Mouse (Mus musculus): ENCODE measurements around the gene Zfp949. TPM values are rescaled to one million over a fixed set of nuclear protein-coding genes. Genes with fewer than 3 reads are reported as not detected.

Gene Zfp949
- total and polyA plus RNA-seq, 3 experiments, result 5.2 to 9.3 (median 7.5) TPM

DNA sequence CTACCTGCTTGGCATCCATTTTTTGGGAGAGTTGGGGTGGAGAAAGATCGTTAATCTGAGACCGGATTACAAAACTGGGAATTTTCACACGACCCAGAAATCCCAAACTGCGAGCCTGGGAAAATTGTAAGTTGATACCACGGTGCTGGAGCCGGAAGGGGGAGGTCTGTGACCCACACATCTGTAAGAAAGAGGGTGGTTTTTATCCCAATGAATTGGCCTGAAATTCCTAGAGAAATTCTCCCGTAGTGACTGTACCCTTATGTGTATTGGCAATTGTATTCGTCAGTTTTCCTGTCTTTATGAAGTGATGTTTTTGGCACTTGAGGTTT lies 760 bp downstream of the Zfp949 start:
- no peak overlapping the region for H3K27ac ChIP-seq (ENCODE audit: insufficient read depth, low read depth)
- H3K27me3 ChIP-seq (replicated peaks), result no peaks in the 10 kb centered on the region
- peak overlapping the region; percentile 79 for H3K9ac ChIP-seq (ENCODE audit: insufficient read depth, low read depth)
- H3K9me3 ChIP-seq (replicated peaks; ENCODE audit: low read length), result no peaks in the 10 kb centered on the region
- no peak for DNase-seq (ENCODE audit: extremely low read depth)
- dilution Hi-C loops (cut with MboI; ENCODE audit: extremely low pct_ligation_motif_present, extremely low pct_unique_long_range_greater_than_20kb, low sequenced_read_pairs) (no loop called here), in situ Hi-C loops (cut with MboI; ENCODE audit: low pct_ligation_motif_present, low pct_unique_long_range_greater_than_20kb, low sequenced_read_pairs) (loop anchor here (10.0 kb wide), 1 partner anchor 304 kb away; no protein-coding TSS in a partner anchor)
- peaks cover 10 to 18% of the 10 kb centered on the region in 2 experiments for H3K4me1 ChIP-seq (ENCODE audit: control insufficient read depth in 1 of 2, insufficient read depth in 2 of 2)
- TF ChIP-seq ZKSCAN1 (IDR thresholded peaks at IDR 0.05; ENCODE audit: borderline replicate concordance, low read depth, low read length), result no peak
- TF ChIP-seq MXI1 (IDR thresholded peaks at IDR 0.05; ENCODE audit: low read depth, low read length), result no peak
- TF ChIP-seq JUND (conservative IDR thresholded peaks at IDR 0.05; ENCODE audit: low read depth, low read length), result no peak
- TF ChIP-seq CTCF (conservative IDR thresholded peaks at IDR 0.05 in 1 of 2, IDR thresholded peaks at IDR 0.05 in 1 of 2; ENCODE audit: low read depth in 2 of 2, low read length in 2 of 2), result no peak
- no peak for TF ChIP-seq MEF2A (IDR thresholded peaks at IDR 0.05; ENCODE audit: borderline replicate concordance, low read depth, low read length)
- TF ChIP-seq NELFE (IDR thresholded peaks at IDR 0.05; ENCODE audit: low read depth, low read length), result no peak
- TF ChIP-seq SIN3A (IDR thresholded peaks at IDR 0.05; ENCODE audit: low read length), result no peak
- TF ChIP-seq USF2 (conservative IDR thresholded peaks at IDR 0.05; ENCODE audit: low read depth, low read length), result no peak
- TF ChIP-seq NRF1 (IDR thresholded peaks at IDR 0.05; ENCODE audit: low read depth, low read length), result no peak
- no peak for TF ChIP-seq ETS1 (conservative IDR thresholded peaks at IDR 0.05; ENCODE audit: low read depth, low read length)
- TF ChIP-seq GABPA (IDR thresholded peaks at IDR 0.05; ENCODE audit: insufficient replicate concordance, low read depth, low read length), result no peak
- TF ChIP-seq CHD2 (IDR thresholded peaks at IDR 0.05; ENCODE audit: low read length), result no peak
- no peak for TF ChIP-seq BHLHE40 (IDR thresholded peaks at IDR 0.05; ENCODE audit: low read depth, low read length)
- no peak for TF ChIP-seq TBP (conservative IDR thresholded peaks at IDR 0.05; ENCODE audit: low read depth, low read length)
- no peak for TF ChIP-seq CHD1 (IDR thresholded peaks at IDR 0.05; ENCODE audit: low read depth, low read length)
- no peak for TF ChIP-seq SMC3 (IDR thresholded peaks at IDR 0.05; ENCODE audit: low read depth, low read length)
- no peak for TF ChIP-seq POLR2AphosphoS2 (IDR thresholded peaks at IDR 0.05; ENCODE audit: low read depth, low read length)
- no peak for TF ChIP-seq ZMIZ1 (IDR thresholded peaks at IDR 0.05; ENCODE audit: low read depth, low read length)
- TF ChIP-seq ZNF384 (IDR thresholded peaks at IDR 0.05; ENCODE audit: low read depth, low read length), result no peak
- peaks cover 10 to 22% of the 10 kb centered on the region in 2 experiments for H3K36me3 ChIP-seq (replicated peaks in 1 of 2; ENCODE audit: control insufficient read depth in 1 of 2, insufficient read depth in 1 of 2, low read length in 1 of 2)
- peaks cover 23% of the 10 kb centered on the region for H3K79me2 ChIP-seq (replicated peaks; ENCODE audit: control insufficient read depth, extremely low read depth, insufficient read depth, poor library complexity, severe bottlenecking)
- H3K4me3 ChIP-seq (replicated peaks in 1 of 3; ENCODE audit: low read depth in 2 of 3, low read length in 2 of 3, poor library complexity in 1 of 3), result peak overlapping the region; percentile 70 to 77 (median 74)
- H3K4me2 ChIP-seq (ENCODE audit: insufficient read depth, low read depth, poor library complexity, severe bottlenecking), result peak overlapping the region; percentile 95

DNA sequence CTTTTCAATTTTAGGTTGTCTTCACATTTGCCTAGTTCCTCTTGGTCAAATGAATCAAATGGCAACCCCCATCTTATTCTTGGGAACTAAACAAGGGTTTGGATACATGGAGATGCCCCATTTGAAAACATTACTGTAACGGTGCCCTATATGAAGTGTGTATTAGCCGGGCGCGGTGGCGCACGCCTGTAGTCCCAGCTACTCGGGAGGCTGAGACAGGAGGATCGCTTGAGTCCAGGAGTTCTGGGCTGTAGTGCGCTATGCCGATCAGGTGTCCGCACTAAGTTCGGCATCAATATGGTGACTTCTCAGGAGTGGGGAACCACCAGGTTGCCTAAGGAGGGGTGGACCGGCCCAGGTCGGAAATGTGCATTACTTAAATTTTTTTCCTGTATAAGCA lies 5.3 kb downstream of the Zfp949 start:
- Histone ChIP-seq H3K4me3 (replicated peaks in 1 of 3; ENCODE audit: low read depth in 2 of 3, low read length in 2 of 3, poor library complexity in 1 of 3) (no peak overlapping the region), H3K9ac (ENCODE audit: insufficient read depth, low read depth) (no peak overlapping the region), H3K27me3 (replicated peaks) (no peaks in the 10 kb centered on the region), H3K4me1 (ENCODE audit: control insufficient read depth in 1 of 2, insufficient read depth in 2 of 2) (peaks cover 8 to 21% of the 10 kb centered on the region in 2 experiments), H3K36me3 (replicated peaks in 1 of 2; ENCODE audit: control insufficient read depth in 1 of 2, insufficient read depth in 1 of 2, low read length in 1 of 2) (peaks cover 23 to 47% of the 10 kb centered on the region in 2 experiments), H3K4me2 (ENCODE audit: insufficient read depth, low read depth, poor library complexity, severe bottlenecking) (no peak overlapping the region), H3K27ac (ENCODE audit: insufficient read depth, low read depth) (no peak overlapping the region), H3K79me2 (replicated peaks; ENCODE audit: control insufficient read depth, extremely low read depth, insufficient read depth, poor library complexity, severe bottlenecking) (peaks cover 23% of the 10 kb centered on the region), H3K9me3 (replicated peaks; ENCODE audit: low read length) (no peaks in the 10 kb centered on the region)
- TF ChIP-seq MAZ (IDR thresholded peaks at IDR 0.05; ENCODE audit: low read depth, low read length) (no peak), JUND (conservative IDR thresholded peaks at IDR 0.05; ENCODE audit: low read depth, low read length) (no peak), UBTF (IDR thresholded peaks at IDR 0.05; ENCODE audit: low read depth, low read length) (no peak), GABPA (IDR thresholded peaks at IDR 0.05; ENCODE audit: insufficient replicate concordance, low read depth, low read length) (no peak), USF2 (conservative IDR thresholded peaks at IDR 0.05; ENCODE audit: low read depth, low read length) (no peak), KAT2A (IDR thresholded peaks at IDR 0.05; ENCODE audit: insufficient replicate concordance, low read length) (no peak), MYC (IDR thresholded peaks at IDR 0.05; ENCODE audit: low read depth, low read length) (no peak), MAX (IDR thresholded peaks at IDR 0.05; ENCODE audit: low read length) (no peak)
- dilution Hi-C loops (cut with MboI; ENCODE audit: extremely low pct_ligation_motif_present, extremely low pct_unique_long_range_greater_than_20kb, low sequenced_read_pairs) (no loop called here), in situ Hi-C loops (cut with MboI; ENCODE audit: low pct_ligation_motif_present, low pct_unique_long_range_greater_than_20kb, low sequenced_read_pairs) (no loop called here)
- no peak for DNase-seq (ENCODE audit: extremely low read depth)
